Mouse (Mus musculus) kidney, embryonic 14.5 days (tissue): ENCODE measurements around the gene Lhx2. TPM values are rescaled to one million over a fixed set of nuclear protein-coding genes. Genes with fewer than 3 reads are reported as not detected.

Experiments
- ATAC-seq: fragments of 200-750 bp; cut with Nextera tagmentation; 2 replicates; pipeline ENCODE4 v1.8.0; 2017; ENCODE audit warnings: moderate number of reproducible peaks, mild to moderate bottlenecking, moderate TSS enrichment, moderate library complexity; ENCODE audit not compliant: low FRiP score, low TSS enrichment
- H3K27ac ChIP-seq: fragments of 300-500 bp; sonication (generic); 2 replicates; pipeline ENCODE4 v1.5.1; 2014; ENCODE audit warnings: low read depth, mild to moderate bottlenecking, low read length, moderate library complexity, mixed read lengths
- H3K27me3 ChIP-seq: fragments of 300-500 bp; sonication (generic); 2 replicates; pipeline ENCODE4 v1.6.1; 2014; ENCODE audit warnings: mild to moderate bottlenecking, low read length; ENCODE audit not compliant: control insufficient read depth, insufficient read depth
- H3K36me3 ChIP-seq: fragments of 300-500 bp; sonication (generic); 2 replicates; pipeline ENCODE4 v1.6.1; 2014; ENCODE audit warnings: low read length, mixed read lengths; ENCODE audit not compliant: control insufficient read depth, insufficient read depth
- H3K4me1 ChIP-seq: fragments of 300-500 bp; sonication (generic); 2 replicates; pipeline ENCODE4 v1.6.1; 2014; ENCODE audit warnings: low read length, mixed read lengths; ENCODE audit not compliant: control insufficient read depth, insufficient read depth
- H3K4me2 ChIP-seq: fragments of 300-500 bp; sonication (generic); replicated peaks from 2 replicates; pipeline ENCODE4 v1.6.1; 2014; ENCODE audit warnings: low read depth, mild to moderate bottlenecking, low read length
- H3K4me3 ChIP-seq: fragments of 300-500 bp; sonication (generic); 2 replicates; pipeline ENCODE4 v1.5.1; 2014; ENCODE audit warnings: mild to moderate bottlenecking, low read length
- H3K9ac ChIP-seq: fragments of 300-500 bp; sonication (generic); 2 replicates; pipeline ENCODE4 v1.6.1; 2014; ENCODE audit warnings: low read depth, mild to moderate bottlenecking, low read length, moderate library complexity
- H3K9me3 ChIP-seq: fragments of 300-500 bp; sonication (generic); 2 replicates; pipeline ENCODE4 v1.6.1; 2016; ENCODE audit warnings: low read length; ENCODE audit not compliant: control insufficient read depth
- WGBS: fragments of 180-500 bp; shearing (Covaris S2); extraction: QIAGEN DNeasy Blood & Tissue Kit; methylation state at CpG from one replicate; pipeline ENCODE4 v1.1.7; 2014; 5-methylcytosine and 5-hydroxymethylcytosine counted together
- polyA plus RNA-seq: library from polyadenylated mRNA; unstranded; fragments of >200 nt; fragmentation: Nextera tagmentation; extraction: Ambion mirVana; gene quantifications from 2 replicates; pipeline ENCODE4 v1.2.1, GENCODE M21; 2014

Gene Lhx2
- polyA plus RNA-seq, 1 experiment from 2014 or later, result not detected

GRCm38 (mm10) chr2:38409309-38409708, 70.2 kb downstream of the Lhx2 start:
- Histone ChIP-seq H3K36me3 (no peaks in the 10 kb centered on the region), H3K4me3 (no peak overlapping the region), H3K9ac (no peak overlapping the region), H3K4me2 (no peak overlapping the region), H3K27ac (no peak overlapping the region), H3K4me1 (no peaks in the 10 kb centered on the region), H3K9me3 (no peaks in the 10 kb centered on the region), H3K27me3 (no peaks in the 10 kb centered on the region)
- ATAC-seq, result no peak
- whole genome bisulfite sequencing, result 76% methylated on average over 3 of the region's 3 CpGs

- no peaks in the 10 kb centered on the region for H3K27me3 ChIP-seq
- H3K9ac ChIP-seq, result no peak overlapping the region
- no peak overlapping the region for H3K4me3 ChIP-seq
- 85% methylated on average over 6 of the region's 6 CpGs for whole genome bisulfite sequencing
- no peak overlapping the region for H3K4me2 ChIP-seq
- H3K9me3 ChIP-seq, result no peaks in the 10 kb centered on the region
- H3K27ac ChIP-seq, result no peak overlapping the region
- no peaks in the 10 kb centered on the region for H3K36me3 ChIP-seq
- no peak for ATAC-seq
- no peaks in the 10 kb centered on the region for H3K4me1 ChIP-seq
These were observed 71.1 kb downstream of the Lhx2 start for GRCm38 (mm10) chr2:38410227-38410626.

- H3K9me3 ChIP-seq, result no peaks in the 10 kb centered on the region
- WGBS, result 36% methylated on average over 11 of the region's 11 CpGs
These were observed 73.6 kb downstream of the Lhx2 start for GRCm38 (mm10) chr2:38412599-38413177.

GRCm38 (mm10) chr2:38417970-38418369, 78.9 kb downstream of the Lhx2 start:
- no peak overlapping the region for H3K4me2 ChIP-seq
- no peaks in the 10 kb centered on the region for H3K36me3 ChIP-seq
- H3K9me3 ChIP-seq, result no peaks in the 10 kb centered on the region
- no peak overlapping the region for H3K4me3 ChIP-seq
- 21% methylated on average over 4 of the region's 4 CpGs for WGBS
- ATAC-seq, result no peak
- no peak overlapping the region for H3K9ac ChIP-seq
- H3K27me3 ChIP-seq, result no peaks in the 10 kb centered on the region
- H3K4me1 ChIP-seq, result no peaks in the 10 kb centered on the region
- no peak overlapping the region for H3K27ac ChIP-seq

More at GRCm38 (mm10) chr2:38412599-38413177, 73.6 kb downstream of the Lhx2 start:
- H3K27me3 ChIP-seq, result no peaks in the 10 kb centered on the region
- no peaks in the 10 kb centered on the region for H3K36me3 ChIP-seq
- no peak for ATAC-seq
- H3K4me1 ChIP-seq, result no peaks in the 10 kb centered on the region
- no peak overlapping the region for H3K4me2 ChIP-seq
- no peak overlapping the region for H3K9ac ChIP-seq
- no peak overlapping the region for H3K4me3 ChIP-seq
- H3K27ac ChIP-seq, result no peak overlapping the region

Other genes starting within 250 kb of the Lhx2 start
- gene Dennd1a, start 51.9 kb upstream of the Lhx2 start, polyA plus RNA-seq, result 10.6 and 12.6 TPM in 2 replicates
- 56.9 and 75.9 TPM in 2 replicates for gene Nek6, start 172.4 kb downstream of the Lhx2 start, polyA plus RNA-seq